Mouse (Mus musculus) hindbrain, embryonic 12.5 days (tissue): ENCODE data around the gene Atp6v1c2. TPM values are rescaled to one million over a fixed set of nuclear protein-coding genes. Genes with fewer than 3 reads are reported as not detected.

ENCODE experiments used
- ATAC-seq: fragments of 200-750 bp; cut with Nextera tagmentation; 2 replicates; pipeline ENCODE4 v1.8.0; 2017; ENCODE audit warnings: moderate TSS enrichment; ENCODE audit not compliant: low FRiP score
- H3K27ac ChIP-seq: fragments of 300-500 bp; sonication (generic); 2 replicates; pipeline ENCODE4 v1.5.1; 2016; ENCODE audit warnings: mild to moderate bottlenecking
- H3K27me3 ChIP-seq: fragments of 300-500 bp; sonication (generic); 2 replicates; pipeline ENCODE4 v1.6.1; 2016; ENCODE audit warnings: mild to moderate bottlenecking
- H3K36me3 ChIP-seq: fragments of 300-500 bp; sonication (generic); 2 replicates; pipeline ENCODE4 v1.6.1; 2016; ENCODE audit warnings: mild to moderate bottlenecking
- H3K4me1 ChIP-seq: fragments of 300-500 bp; sonication (generic); 2 replicates; pipeline ENCODE4 v1.6.1; 2016
- H3K4me2 ChIP-seq: fragments of 300-500 bp; sonication (generic); replicated peaks from 2 replicates; pipeline ENCODE4 v1.6.1; 2016; ENCODE audit warnings: mild to moderate bottlenecking
- H3K4me3 ChIP-seq: fragments of 300-500 bp; sonication (generic); 2 replicates; pipeline ENCODE4 v1.5.1; 2016; ENCODE audit warnings: mild to moderate bottlenecking
- H3K9ac ChIP-seq: fragments of 300-500 bp; sonication (generic); 2 replicates; pipeline ENCODE4 v1.6.1; 2016; ENCODE audit warnings: mild to moderate bottlenecking, moderate library complexity
- H3K9me3 ChIP-seq: fragments of 300-500 bp; sonication (generic); replicated peaks from 2 replicates; pipeline ENCODE4 v1.6.1; 2016; ENCODE audit warnings: mild to moderate bottlenecking
- WGBS: fragments of 180-500 bp; shearing (Covaris S2); methylation state at CpG from one replicate; pipeline ENCODE4 v1.1.7; 2016; 5-methylcytosine and 5-hydroxymethylcytosine counted together
- microRNA-seq: library from miRNA; unstranded; fragments of <30 nt; microRNA quantifications from one replicate; pipeline ENCODE4, GENCODE M21; 2017
- polyA plus RNA-seq: library from polyadenylated mRNA; unstranded; fragments of >200 nt; fragmentation: Nextera tagmentation; extraction: Ambion mirVana; gene quantifications from 2 replicates; pipeline ENCODE4 v1.2.1, GENCODE M21; 2016

Gene Atp6v1c2
- polyA plus RNA-seq, 1 experiment from 2014 or later = 0.85 TPM

DNA sequence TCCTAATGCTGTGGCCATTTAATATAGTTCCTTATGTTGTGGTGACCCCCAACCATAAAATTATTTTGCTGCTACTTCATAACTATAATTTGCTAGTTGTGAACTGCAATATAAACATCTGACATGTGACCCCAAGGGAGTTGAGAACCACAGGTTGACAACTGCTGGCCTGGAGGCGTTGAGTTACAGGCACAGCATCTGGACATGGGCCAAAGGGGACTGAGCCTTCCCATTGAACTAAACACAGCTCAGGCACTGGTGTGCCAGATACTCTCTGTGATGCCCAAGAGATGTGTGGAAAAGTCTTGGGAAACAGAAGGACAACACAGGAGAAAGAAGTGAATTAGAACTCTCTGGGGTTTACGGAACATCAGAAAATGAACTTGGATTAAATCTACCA lies 88.1 kb downstream of the Atp6v1c2 start:
- H3K4me2 ChIP-seq = no peak overlapping the region
- no peak overlapping the region for H3K9ac ChIP-seq
- H3K4me3 ChIP-seq = no peak overlapping the region
- no peaks in the 10 kb centered on the region for H3K9me3 ChIP-seq
- no peaks in the 10 kb centered on the region for H3K36me3 ChIP-seq
- no peaks in the 10 kb centered on the region for H3K27me3 ChIP-seq
- H3K4me1 ChIP-seq = peaks cover 9% of the 10 kb centered on the region
- 83% methylated on average over 2 of the region's 2 CpGs for WGBS
- no peak overlapping the region for H3K27ac ChIP-seq
- ATAC-seq = no peak

GRCm38 (mm10) chr12:17239428-17239688 lies 89.8 kb downstream of the Atp6v1c2 start:
- Histone ChIP-seq H3K9ac (no peak overlapping the region), H3K36me3 (no peaks in the 10 kb centered on the region), H3K9me3 (no peaks in the 10 kb centered on the region), H3K27ac (no peak overlapping the region), H3K4me2 (no peak overlapping the region), H3K27me3 (no peaks in the 10 kb centered on the region), H3K4me3 (no peak overlapping the region), H3K4me1 (peaks cover 16% of the 10 kb centered on the region)
- no peak for ATAC-seq

DNA sequence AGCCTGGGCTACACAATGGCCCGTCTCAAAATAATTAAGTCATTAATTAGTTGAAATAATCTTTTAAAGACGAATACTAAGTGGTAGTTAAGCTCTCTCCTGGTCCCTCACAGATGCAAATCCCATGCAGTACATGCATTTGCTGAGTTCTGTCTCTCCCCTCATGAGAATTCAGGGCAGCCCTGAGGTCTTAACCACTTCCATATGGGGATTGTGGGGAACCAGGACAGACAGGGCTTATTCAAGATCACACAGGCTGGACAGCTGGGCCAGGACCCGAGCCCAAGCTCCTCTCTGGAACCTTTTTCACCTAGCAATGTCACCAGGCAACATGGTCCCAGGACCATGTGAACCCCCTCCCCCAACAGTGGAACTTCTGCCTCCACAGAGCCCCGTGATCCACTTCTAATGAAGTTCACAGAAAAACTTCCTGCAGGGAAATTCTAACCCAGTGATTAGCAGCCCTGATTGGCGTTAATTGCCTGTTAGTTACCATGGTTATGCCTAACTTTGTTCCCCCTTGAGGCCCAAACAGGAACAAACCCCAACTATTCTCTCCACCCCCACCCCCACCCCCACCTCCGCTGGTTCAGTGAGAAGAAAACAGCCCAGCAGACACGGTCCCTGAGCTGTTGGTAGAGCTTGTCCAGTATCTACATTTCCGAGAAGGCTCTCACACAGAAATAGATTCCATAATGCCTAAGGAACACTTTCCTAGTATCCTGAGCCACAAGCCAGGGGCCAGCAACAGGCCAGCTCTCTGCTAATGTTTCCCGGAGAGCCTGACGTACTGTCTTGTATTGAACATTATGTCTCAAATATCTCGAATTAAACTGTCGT lies 90.4 kb downstream of the Atp6v1c2 start:
- no peak overlapping the region for H3K4me3 ChIP-seq
- H3K4me2 ChIP-seq = no peak overlapping the region
- 61% methylated on average over 12 of the region's 12 CpGs for WGBS
- no peaks in the 10 kb centered on the region for H3K27me3 ChIP-seq
- H3K4me1 ChIP-seq = peaks cover 16% of the 10 kb centered on the region
- no peak overlapping the region for H3K27ac ChIP-seq
- H3K36me3 ChIP-seq = no peaks in the 10 kb centered on the region
- H3K9ac ChIP-seq = no peak overlapping the region
- peak; percentile 35 for ATAC-seq
- H3K9me3 ChIP-seq = no peaks in the 10 kb centered on the region

GRCm38 (mm10) chr12:17235535-17236313 lies 93.4 kb downstream of the Atp6v1c2 start:
- Histone ChIP-seq H3K27me3 (no peaks in the 10 kb centered on the region), H3K4me2 (no peak overlapping the region), H3K4me1 (peaks cover 16% of the 10 kb centered on the region), H3K9ac (no peak overlapping the region), H3K36me3 (no peaks in the 10 kb centered on the region), H3K4me3 (no peak overlapping the region), H3K9me3 (no peaks in the 10 kb centered on the region), H3K27ac (no peak overlapping the region)
- 53% methylated on average over 11 of the region's 11 CpGs for WGBS
- ATAC-seq = no peak

Small RNA genes within 50 kb of the gene (microRNA-seq; reads per million reads assigned to microRNA genes)
- gene Mir3066 = 22.5 reads per million, percentile 29 among the genes with 10 or more reads in this experiment

Other genes with a start within 250 kb of the Atp6v1c2 start
- gene Kcnf1, start 152.5 kb downstream of the Atp6v1c2 start, polyA plus RNA-seq = 1.2 and 1.3 TPM in 2 replicates
- 506 and 515 TPM in 2 replicates for gene Pdia6, start 62.8 kb downstream of the Atp6v1c2 start, polyA plus RNA-seq
- gene Nol10, start 19.1 kb upstream of the Atp6v1c2 start, polyA plus RNA-seq = 28.1 and 30.0 TPM in 2 replicates
- gene Odc1, start 215.4 kb upstream of the Atp6v1c2 start, polyA plus RNA-seq = 237 and 240 TPM in 2 replicates